Mouse (Mus musculus): ENCODE results near the gene Il13ra1.

Il13ra1 gene

GRCm38 (mm10) chrX:36195736-36196525 is 84.0 kb downstream of the Il13ra1 start, which contains the start of gene Zcchc12:
TSS of gene Zcchc12 (plus strand) at chrX:36195904.
- no peak for DNase-seq

- no peak for DNase-seq
Measured at GRCm38 (mm10) chrX:36209554-36209953, 97.6 kb downstream of the Il13ra1 start.

- no peak for DNase-seq
Measured at GRCm38 (mm10) chrX:36211216-36211615, 99.3 kb downstream of the Il13ra1 start.

Data from lung, postnatal 4 days (tissue).